Mouse (Mus musculus) CH12F3 (cell line): ENCODE data around the gene C1qtnf3.
"Not testable (repeated sequence)": the region's sequence is repeated elsewhere in the genome, so short reads cannot be mapped to it uniquely, and the experiment has no call there.

Source experiments
- in situ Hi-C: fragments of 300-500 bp; cut with MboI; formaldehyde crosslinking; loops from 2 replicates; pipeline ENCODE4 v1.14.3; 2020; ENCODE audit warnings: low sequenced_read_pairs

Gene C1qtnf3

DNA sequence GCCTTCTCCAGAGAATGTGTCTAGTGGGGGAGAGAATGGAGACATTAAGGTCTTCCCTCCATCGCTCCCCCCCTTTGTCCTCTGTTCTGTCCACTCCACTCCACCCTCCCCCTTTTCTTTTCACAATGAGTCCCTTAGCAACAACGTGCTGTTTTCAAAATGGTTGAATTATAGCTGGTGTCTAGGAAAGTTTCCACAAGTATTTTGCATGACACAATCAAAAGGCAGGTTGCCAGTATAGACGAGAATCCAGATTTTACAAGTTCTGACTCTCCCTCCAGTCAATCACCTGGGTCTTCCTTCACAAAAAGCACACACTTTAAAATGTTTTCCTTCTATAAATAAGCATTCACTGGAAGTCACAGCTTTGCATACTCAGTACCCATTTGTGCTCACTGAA, 4.6 kb downstream of the C1qtnf3 start:
- in situ Hi-C loops = no loop called here

- in situ Hi-C loops = no loop called here
Measured at GRCm38 (mm10) chr15:10959277-10960026, 7.3 kb downstream of the C1qtnf3 start.

- in situ Hi-C loops = no loop called here
Measured at GRCm38 (mm10) chr15:10960267-10960666, 8.1 kb downstream of the C1qtnf3 start.

DNA sequence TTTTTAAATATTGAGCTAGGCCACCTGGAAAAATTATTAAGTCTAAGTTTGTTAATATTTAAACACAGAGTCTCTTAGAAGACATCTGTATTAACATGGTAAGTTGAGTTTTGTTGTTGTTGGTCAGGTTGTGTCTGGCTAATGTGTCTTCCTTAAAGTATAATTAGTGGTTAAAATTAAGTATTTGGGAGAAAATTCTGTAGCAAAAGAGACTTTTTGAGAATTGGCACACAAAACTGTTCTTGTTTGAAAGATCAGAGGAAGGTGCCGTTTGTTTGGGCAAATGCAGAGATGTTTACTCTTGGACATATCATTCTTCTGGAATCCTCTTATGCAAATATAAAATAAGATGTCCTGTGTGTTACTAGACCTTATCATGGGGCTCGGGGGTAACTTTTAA, 10.5 kb downstream of the C1qtnf3 start:
- in situ Hi-C loops = no loop called here

- in situ Hi-C loops = no loop called here
Measured at GRCm38 (mm10) chr15:10969439-10969838, 17.3 kb downstream of the C1qtnf3 start.

DNA sequence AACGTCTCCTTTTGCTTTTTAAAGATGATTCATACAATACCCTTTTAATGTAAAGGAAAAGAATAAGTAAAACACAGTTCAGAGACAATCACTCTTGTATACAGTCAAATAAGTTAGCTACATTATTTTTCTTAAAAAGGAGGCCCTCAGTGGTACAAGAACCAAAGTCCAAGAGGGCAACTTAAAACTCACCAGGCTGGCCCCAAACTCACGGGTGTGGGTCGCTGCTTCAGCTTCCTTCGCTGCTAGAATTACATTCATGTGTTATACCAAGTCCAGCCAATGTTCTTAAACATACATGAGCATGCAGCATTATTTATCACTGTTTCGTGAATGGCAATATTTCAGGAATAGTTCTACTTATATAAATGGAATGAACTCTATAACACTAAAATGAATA, 18.6 kb downstream of the C1qtnf3 start:
- in situ Hi-C loops = no loop called here

GRCm38 (mm10) chr15:10977151-10977550, 25.0 kb downstream of the C1qtnf3 start:
- in situ Hi-C loops = no loop called here

GRCm38 (mm10) chr15:10980712-10981111, 28.6 kb downstream of the C1qtnf3 start:
- in situ Hi-C loops = no loop called here

GRCm38 (mm10) chr15:10981377-10982063, 29.4 kb downstream of the C1qtnf3 start, which contains the start of gene Amacr:
Gene Amacr (plus strand): TSS chr15:10981756.
- in situ Hi-C loops = no loop called here

GRCm38 (mm10) chr15:10982064-10982435, 29.9 kb downstream of the C1qtnf3 start:
- in situ Hi-C loops = no loop called here

GRCm38 (mm10) chr15:10985756-10986155, 33.6 kb downstream of the C1qtnf3 start:
- in situ Hi-C loops = no loop called here

DNA sequence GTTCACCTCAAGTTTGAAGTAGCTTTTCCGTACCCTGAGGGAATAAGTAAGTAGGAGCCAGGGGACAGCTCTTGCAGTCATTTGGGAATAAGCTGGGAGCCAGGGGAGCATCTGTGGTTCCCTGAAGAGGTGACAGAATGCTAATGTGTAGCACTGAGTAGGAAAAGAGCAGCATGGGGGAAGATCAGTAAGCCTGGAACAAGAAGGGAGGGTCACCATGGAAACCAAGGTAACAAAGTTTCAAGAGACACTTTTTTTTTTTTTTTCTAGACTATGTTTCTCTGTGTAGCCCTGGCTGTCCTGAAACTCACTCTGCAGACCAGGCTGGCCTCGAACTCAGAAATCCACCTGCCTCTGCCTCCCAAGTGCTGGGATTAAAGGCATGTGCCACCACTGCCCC, 34.3 kb downstream of the C1qtnf3 start:
- in situ Hi-C loops = not testable (repeated sequence)

- in situ Hi-C loops = no loop called here
Measured at GRCm38 (mm10) chr15:10990411-10990810, 38.3 kb downstream of the C1qtnf3 start.

GRCm38 (mm10) chr15:10991566-10991965, 39.4 kb downstream of the C1qtnf3 start:
- in situ Hi-C loops = no loop called here

GRCm38 (mm10) chr15:10999832-11000231, 47.7 kb downstream of the C1qtnf3 start:
- in situ Hi-C loops = no loop called here

DNA sequence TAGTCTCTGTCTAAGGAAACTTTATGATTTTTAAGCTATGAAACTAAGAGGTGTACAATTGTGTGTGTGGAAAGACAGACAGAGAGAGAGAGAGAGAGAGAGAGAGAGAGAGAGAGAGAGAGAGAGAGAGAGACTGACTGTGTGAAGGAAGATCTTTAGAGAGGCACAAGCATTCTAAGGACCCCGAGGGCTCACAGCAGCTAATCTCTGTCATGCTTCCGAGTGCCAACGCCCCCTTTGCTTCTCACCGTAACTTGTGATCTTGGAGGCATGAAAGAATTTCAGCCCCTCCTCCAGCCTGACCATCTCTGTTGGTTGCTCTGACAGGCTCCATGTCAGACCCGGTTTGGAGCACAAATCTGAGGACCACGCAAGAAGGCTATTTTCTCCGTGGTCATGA, 48.3 kb downstream of the C1qtnf3 start, which contains the start of gene Slc45a2:
TSS of gene Slc45a2 (plus strand) at position 301 of the 400 bp plus-strand sequence.
- in situ Hi-C loops = no loop called here

- in situ Hi-C loops = no loop called here
Measured at GRCm38 (mm10) chr15:11003791-11004190, 51.7 kb downstream of the C1qtnf3 start.

DNA sequence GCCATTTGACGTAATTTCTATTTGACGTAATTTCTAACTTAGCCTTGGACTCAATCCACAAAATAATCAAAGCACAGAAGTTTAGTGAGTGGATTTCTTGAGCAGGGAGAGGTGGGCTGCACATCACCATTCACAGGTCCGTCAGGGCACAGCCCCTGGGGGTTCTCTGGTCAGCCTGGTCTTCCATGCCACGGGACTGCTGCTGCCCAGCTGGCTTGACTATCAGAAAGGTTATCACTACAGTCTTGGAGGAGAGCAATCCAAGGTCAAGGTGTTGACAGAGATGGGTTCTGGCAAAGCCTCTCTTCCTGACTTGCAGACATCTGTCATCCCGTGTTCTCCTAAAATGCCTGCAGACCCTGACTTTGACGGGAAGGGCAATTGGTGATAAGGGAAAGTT, 52.5 kb downstream of the C1qtnf3 start:
- in situ Hi-C loops = no loop called here

- in situ Hi-C loops = no loop called here
Measured at GRCm38 (mm10) chr15:11008756-11009155, 56.6 kb downstream of the C1qtnf3 start.

DNA sequence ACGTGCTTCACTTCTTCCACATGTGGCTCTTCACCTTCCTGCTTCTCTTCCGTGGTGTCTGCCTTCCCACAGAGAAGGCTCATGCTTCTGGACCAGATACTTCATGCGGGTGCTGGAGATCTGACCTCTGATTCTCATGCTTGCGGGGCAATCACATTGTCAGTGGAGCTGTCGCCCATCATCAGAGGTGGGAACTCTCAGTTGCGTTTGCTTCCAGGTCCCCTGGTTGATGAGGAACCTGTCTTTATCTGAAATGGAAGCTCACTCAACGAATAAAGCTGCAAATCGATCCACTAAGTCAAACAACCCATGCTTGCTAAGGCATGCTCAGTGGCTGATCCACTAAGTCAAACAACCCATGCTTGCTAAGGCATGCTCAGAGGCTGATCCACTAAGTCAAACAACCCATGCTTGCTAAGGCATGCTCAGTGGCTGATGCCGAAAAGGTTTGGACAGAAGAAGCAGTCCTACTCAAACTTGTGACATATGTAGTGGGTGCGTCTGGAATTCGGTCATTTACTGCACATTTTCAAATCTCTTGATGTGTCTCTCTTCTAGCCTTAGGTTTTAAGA, 58.9 kb downstream of the C1qtnf3 start:
- in situ Hi-C loops = no loop called here

- in situ Hi-C loops = no loop called here
Measured at GRCm38 (mm10) chr15:11014931-11015330, 62.8 kb downstream of the C1qtnf3 start.
